Mouse (Mus musculus) kidney, embryonic 16.5 days (tissue): Measurements from ENCODE around the gene Pxmp2. TPM values are rescaled to one million over a fixed set of nuclear protein-coding genes. Genes with fewer than 3 reads are reported as not detected.
A peak's percentile ranks its signal among the peaks of the same experiment; 100 is the strongest.

ENCODE experiments used
- ATAC-seq: fragments of 200-750 bp; cut with Nextera tagmentation; 2 replicates; pipeline ENCODE4 v1.8.0; 2017; ENCODE audit warnings: moderate TSS enrichment; ENCODE audit not compliant: low FRiP score, low TSS enrichment
- H3K27ac ChIP-seq: fragments of 300-500 bp; sonication (generic); 2 replicates; pipeline ENCODE4 v1.5.1; 2014; ENCODE audit warnings: low read length
- H3K27me3 ChIP-seq: fragments of 300-500 bp; sonication (generic); 2 replicates; pipeline ENCODE4 v1.6.1; 2014; ENCODE audit warnings: low read length, control low read depth, mixed read lengths; ENCODE audit not compliant: insufficient read depth
- H3K36me3 ChIP-seq: fragments of 300-500 bp; sonication (generic); 2 replicates; pipeline ENCODE4 v1.6.1; 2014; ENCODE audit warnings: low read length, control low read depth, mixed read lengths; ENCODE audit not compliant: insufficient read depth
- H3K4me1 ChIP-seq: fragments of 300-500 bp; sonication (generic); 2 replicates; pipeline ENCODE4 v1.6.1; 2014; ENCODE audit warnings: low read length, control low read depth, mixed read lengths; ENCODE audit not compliant: insufficient read depth
- H3K4me2 ChIP-seq: fragments of 300-500 bp; sonication (generic); replicated peaks from 2 replicates; pipeline ENCODE4 v1.6.1; 2014; ENCODE audit warnings: low read depth, low read length
- H3K4me3 ChIP-seq: fragments of 300-500 bp; sonication (generic); 2 replicates; pipeline ENCODE4 v1.5.1; 2014; ENCODE audit warnings: mild to moderate bottlenecking, low read length
- H3K9ac ChIP-seq: fragments of 300-500 bp; sonication (generic); replicated peaks from 2 replicates; pipeline ENCODE4 v1.6.1; 2014; ENCODE audit warnings: low read length
- H3K9me3 ChIP-seq: fragments of 300-500 bp; sonication (generic); 2 replicates; pipeline ENCODE4 v1.6.1; 2016; ENCODE audit warnings: low read length, control low read depth
- WGBS: fragments of 180-500 bp; shearing (Covaris S2); extraction: QIAGEN DNeasy Blood & Tissue Kit; methylation state at CpG from one replicate; pipeline ENCODE4 v1.1.7; 2014; 5-methylcytosine and 5-hydroxymethylcytosine counted together
- polyA plus RNA-seq: library from polyadenylated mRNA; unstranded; fragments of >200 nt; fragmentation: Nextera tagmentation; extraction: Ambion mirVana; gene quantifications from 2 replicates; pipeline ENCODE4 v1.2.1, GENCODE M21; 2015

The Pxmp2 gene
- polyA plus RNA-seq, 1 experiment from 2014 or later: 27.3 TPM

- 5% methylated on average over 15 of the region's 15 CpGs for WGBS
- 0 out of 2 replicates have a peak, but pooled peaks have one; percentile 1 for ATAC-seq
These were observed 830 bp downstream of the Pxmp2 start for GRCm38 (mm10) chr5:110285156-110285555.

GRCm38 (mm10) chr5:110284536-110284935, 1.4 kb downstream of the Pxmp2 start:
- no peak for ATAC-seq
- H3K4me3 ChIP-seq: peak overlapping the region; percentile 71
- H3K27ac ChIP-seq: no peak overlapping the region
- H3K9ac ChIP-seq: no peak overlapping the region
- H3K4me2 ChIP-seq: peak overlapping the region; percentile 97
- peaks cover 9% of the 10 kb centered on the region; the same call in 1 of the 2 replicates for H3K4me1 ChIP-seq
- no peaks in the 10 kb centered on the region for H3K9me3 ChIP-seq
- H3K27me3 ChIP-seq: no peaks in the 10 kb centered on the region; the same call in 1 of the 2 replicates
- peaks cover 5% of the 10 kb centered on the region; the same call in 1 of the 2 replicates for H3K36me3 ChIP-seq
- 14% methylated on average over 4 of the region's 4 CpGs for WGBS

More at GRCm38 (mm10) chr5:110285156-110285555, 830 bp downstream of the Pxmp2 start:
- peaks cover 9% of the 10 kb centered on the region; the same call in 1 of the 2 replicates for H3K4me1 ChIP-seq
- peak overlapping the region; percentile 79; the same call in 1 of the 2 replicates for H3K9ac ChIP-seq
- peak overlapping the region; percentile 71 for H3K4me3 ChIP-seq
- peaks cover 8% of the 10 kb centered on the region; the same call in 1 of the 2 replicates for H3K36me3 ChIP-seq
- peak overlapping the region; percentile 97 for H3K4me2 ChIP-seq
- no peaks in the 10 kb centered on the region for H3K9me3 ChIP-seq
- no peaks in the 10 kb centered on the region; the same call in 1 of the 2 replicates for H3K27me3 ChIP-seq
- H3K27ac ChIP-seq: no peak overlapping the region

- Histone ChIP-seq H3K36me3 (no peaks in the 10 kb centered on the region), H3K27me3 (no peaks in the 10 kb centered on the region; the same call in 1 of the 2 replicates), H3K4me2 (no peak overlapping the region), H3K9me3 (no peaks in the 10 kb centered on the region), H3K4me3 (no peak overlapping the region), H3K27ac (no peak overlapping the region), H3K9ac (no peak overlapping the region), H3K4me1 (peaks cover 7% of the 10 kb centered on the region; the same call in 1 of the 2 replicates)
- no peak for ATAC-seq
- WGBS: 68% methylated on average over 2 of the region's 2 CpGs
These were observed 4.0 kb downstream of the Pxmp2 start for GRCm38 (mm10) chr5:110281984-110282383.

- no peaks in the 10 kb centered on the region for H3K9me3 ChIP-seq
- 0 out of 2 replicates have a peak, but pooled peaks have one; percentile 19 for ATAC-seq
- H3K27me3 ChIP-seq: no peaks in the 10 kb centered on the region
- WGBS: 93% methylated on average over 1 of the region's 1 CpGs
- H3K36me3 ChIP-seq: no peaks in the 10 kb centered on the region
- no peak overlapping the region for H3K27ac ChIP-seq
- no peak overlapping the region for H3K4me3 ChIP-seq
- no peak overlapping the region for H3K9ac ChIP-seq
- no peaks in the 10 kb centered on the region for H3K4me1 ChIP-seq
- H3K4me2 ChIP-seq: no peak overlapping the region
These were observed 9.1 kb downstream of the Pxmp2 start for GRCm38 (mm10) chr5:110276910-110277309.

GRCm38 (mm10) chr5:110276391-110276790, 9.6 kb downstream of the Pxmp2 start:
- no peak for ATAC-seq
- 66% methylated on average over 2 of the region's 2 CpGs for WGBS

GRCm38 (mm10) chr5:110274846-110275245, 11.1 kb downstream of the Pxmp2 start:
- no peaks in the 10 kb centered on the region for H3K36me3 ChIP-seq
- no peaks in the 10 kb centered on the region for H3K9me3 ChIP-seq
- H3K4me3 ChIP-seq: no peak overlapping the region
- 64% methylated on average over 2 of the region's 2 CpGs for WGBS
- no peak for ATAC-seq
- no peak overlapping the region for H3K27ac ChIP-seq
- no peak overlapping the region for H3K9ac ChIP-seq
- H3K4me2 ChIP-seq: no peak overlapping the region
- no peaks in the 10 kb centered on the region for H3K4me1 ChIP-seq
- no peaks in the 10 kb centered on the region for H3K27me3 ChIP-seq

More at GRCm38 (mm10) chr5:110276391-110276790, 9.6 kb downstream of the Pxmp2 start:
- Histone ChIP-seq H3K27me3 (no peaks in the 10 kb centered on the region), H3K27ac (no peak overlapping the region), H3K4me1 (no peaks in the 10 kb centered on the region), H3K9me3 (no peaks in the 10 kb centered on the region), H3K4me2 (no peak overlapping the region), H3K9ac (no peak overlapping the region), H3K4me3 (no peak overlapping the region), H3K36me3 (no peaks in the 10 kb centered on the region)

GRCm38 (mm10) chr5:110274147-110274546, 11.8 kb downstream of the Pxmp2 start:
- ATAC-seq: no peak
- no peak overlapping the region for H3K9ac ChIP-seq
- no peaks in the 10 kb centered on the region for H3K27me3 ChIP-seq
- no peak overlapping the region for H3K4me3 ChIP-seq
- WGBS: 81% methylated on average over 4 of the region's 4 CpGs
- H3K4me2 ChIP-seq: no peak overlapping the region
- no peaks in the 10 kb centered on the region for H3K4me1 ChIP-seq
- no peak overlapping the region for H3K27ac ChIP-seq
- H3K36me3 ChIP-seq: no peaks in the 10 kb centered on the region
- H3K9me3 ChIP-seq: no peaks in the 10 kb centered on the region

- H3K4me2 ChIP-seq: no peak overlapping the region
- no peak overlapping the region for H3K9ac ChIP-seq
- no peaks in the 10 kb centered on the region for H3K27me3 ChIP-seq
- peaks cover 5% of the 10 kb centered on the region for H3K4me1 ChIP-seq
- no peaks in the 10 kb centered on the region for H3K9me3 ChIP-seq
- no peak overlapping the region for H3K4me3 ChIP-seq
- peaks cover 18% of the 10 kb centered on the region for H3K36me3 ChIP-seq
- 94% methylated on average over 6 of the region's 6 CpGs for WGBS
- no peak for ATAC-seq
- no peak overlapping the region for H3K27ac ChIP-seq
These were observed 15.7 kb downstream of the Pxmp2 start for GRCm38 (mm10) chr5:110270242-110270641.

- H3K27me3 ChIP-seq: no peaks in the 10 kb centered on the region
- no peaks in the 10 kb centered on the region for H3K9me3 ChIP-seq
- H3K36me3 ChIP-seq: peaks cover 26% of the 10 kb centered on the region
- H3K9ac ChIP-seq: peak within 1 kb of the TSS; percentile 91
- peak within 1 kb of the TSS; percentile 73 for H3K4me2 ChIP-seq
- H3K4me1 ChIP-seq: peaks cover 5% of the 10 kb centered on the region
- H3K4me3 ChIP-seq: peak within 1 kb of the TSS; percentile 90
- peak; percentile 91 for ATAC-seq
- WGBS: under 1% methylated on average over 66 of the region's 66 CpGs
- H3K27ac ChIP-seq: peak within 1 kb of the TSS; percentile 16; the same call in 1 of the 2 replicates
These were observed 16.6 kb downstream of the Pxmp2 start, which contains the start of gene Pgam5 for GRCm38 (mm10) chr5:110269141-110270101. Gene Pgam5 (minus strand): TSS chr5:110269913.
